29 mouse cellular contexts compared by ENCODE assay signal in the genomic region with DNA sequence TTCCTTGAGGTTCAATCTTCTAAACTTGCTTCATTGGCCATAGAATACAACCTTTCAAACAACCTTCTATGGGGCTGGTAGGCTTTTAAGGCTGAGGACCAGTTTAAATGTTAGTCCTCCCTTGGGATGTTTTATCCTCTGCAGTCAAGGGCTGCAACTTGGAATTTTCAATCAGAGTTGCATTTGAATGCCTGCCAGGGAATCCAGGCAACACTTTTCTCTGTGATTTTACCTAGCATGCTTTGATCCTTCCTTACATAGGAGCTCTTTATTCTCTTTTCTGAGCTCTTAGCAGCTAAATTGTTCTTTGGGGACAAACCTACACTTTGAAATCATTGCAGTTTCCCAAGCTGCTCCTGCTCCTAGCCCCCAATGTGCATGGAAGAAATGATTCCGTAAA.
DNase-seq lines count a peak whose midpoint lies in the region; ATAC-seq and TF ChIP-seq lines count a peak whose summit lies in the region.
"Had no signal": no experiment of that assay in that cellular context is flagged by ENCODE, and none has a peak within 500 bp of the region (broad histone marks: within the 10 kb centered on the region; RNA-seq: fewer than 3 reads in every experiment).

No protein-coding gene starts in this region.

- H3K36me3 ChIP-seq in forebrain, embryonic 11.5 days (ENCODE audit: control insufficient read depth, insufficient read depth, low read length), result no peaks in the 10 kb centered on the region
- no peaks in the 10 kb centered on the region for H3K36me3 ChIP-seq in forebrain, embryonic 13.5 days (ENCODE audit: poor library complexity, severe bottlenecking)
- H3K36me3 ChIP-seq in limb, embryonic 12.5 days, result no peaks in the 10 kb centered on the region
- H3K36me3 ChIP-seq in limb, embryonic 10.5 days, result no peaks in the 10 kb centered on the region
- no peaks in the 10 kb centered on the region for H3K36me3 ChIP-seq in limb, embryonic 14.5 days (ENCODE audit: control insufficient read depth, insufficient read depth, low read length)
- H3K36me3 ChIP-seq: G1E; hindbrain, embryonic 15.5 days; liver, embryonic 15.5 days; midbrain, embryonic 12.5 days had no signal

- no peak overlapping the region for H3K4me2 ChIP-seq in forebrain, embryonic 11.5 days (ENCODE audit: low read depth, low read length, severe bottlenecking)
- no peak overlapping the region for H3K4me2 ChIP-seq in forebrain, embryonic 13.5 days
- H3K4me2 ChIP-seq in limb, embryonic 12.5 days, result no peak overlapping the region
- 0 out of 2 replicates have a peak overlapping the region, but pooled peaks have one; percentile 5 for H3K4me2 ChIP-seq in limb, embryonic 14.5 days (replicated peaks; ENCODE audit: low read depth, low read length, severe bottlenecking)
- H3K4me2 ChIP-seq: heart, embryonic 11.5 days; hindbrain, embryonic 15.5 days; liver, embryonic 15.5 days; midbrain, embryonic 12.5 days had no signal

- WGBS in forebrain, embryonic 11.5 days, result 84% methylated on average over 1 of the region's 1 CpGs
- 76% methylated on average over 1 of the region's 1 CpGs for WGBS in forebrain, embryonic 13.5 days
- WGBS in limb, embryonic 12.5 days, result 54% methylated on average over 1 of the region's 1 CpGs
- 91% methylated on average over 1 of the region's 1 CpGs for WGBS in limb, embryonic 10.5 days
- WGBS in limb, embryonic 14.5 days, result 59% methylated on average over 1 of the region's 1 CpGs

- no peaks in the 10 kb centered on the region for H3K4me1 ChIP-seq in forebrain, embryonic 11.5 days (replicated peaks; ENCODE audit: control insufficient read depth, insufficient read depth, low read length)
- peaks cover 6% of the 10 kb centered on the region; the same call in 1 of the 2 replicates for H3K4me1 ChIP-seq in forebrain, embryonic 13.5 days
- peaks cover 27% of the 10 kb centered on the region for H3K4me1 ChIP-seq in limb, embryonic 12.5 days (replicated peaks)
- H3K4me1 ChIP-seq in limb, embryonic 10.5 days, result peaks cover 33% of the 10 kb centered on the region
- H3K4me1 ChIP-seq in limb, embryonic 14.5 days (ENCODE audit: control insufficient read depth, insufficient read depth, low read length), result peaks cover 25% of the 10 kb centered on the region
- H3K4me1 ChIP-seq: liver, embryonic 15.5 days had no signal

- no peak for ATAC-seq in forebrain, embryonic 11.5 days (replicated peaks; ENCODE audit: low FRiP score)
- no peak for ATAC-seq in forebrain, embryonic 13.5 days
- no peak for ATAC-seq in limb, embryonic 12.5 days (ENCODE audit: insufficient number of reproducible peaks, insufficient read depth, low FRiP score, low TSS enrichment, low read depth)
- no peak for ATAC-seq in limb, embryonic 14.5 days (ENCODE audit: low FRiP score, low read depth)

- H3K9ac ChIP-seq in forebrain, embryonic 11.5 days (ENCODE audit: low read length), result no peak overlapping the region
- H3K9ac ChIP-seq in forebrain, embryonic 13.5 days, result no peak overlapping the region
- no peak overlapping the region for H3K9ac ChIP-seq in limb, embryonic 12.5 days (replicated peaks)
- no peak overlapping the region for H3K9ac ChIP-seq in limb, embryonic 14.5 days (ENCODE audit: low read depth, low read length, severe bottlenecking)
- H3K9ac ChIP-seq: hindbrain, embryonic 15.5 days; liver, embryonic 15.5 days; midbrain, embryonic 12.5 days had no signal

- DNase-seq in forebrain, embryonic 11.5 days (ENCODE audit: low spot score), result no peak
- DNase-seq in limb, embryonic 10.5 days (ENCODE audit: low spot score), result no peak
- DNase-seq in brain, adult 2 months (ENCODE audit: low read depth, low spot score), result peak; percentile 24
- peak; percentile 44 for DNase-seq in limb, embryonic 14.5 days (ENCODE audit: low spot score)
- DNase-seq in kidney, adult 8-10 months, result no peak
- DNase-seq: adrenal gland, adult 8-10 months; cerebellum, adult 11 months; cerebellum, adult 9-11 months; gastrocnemius, postnatal 25 days; heart, adult 11 months; heart, postnatal 36 days; kidney, adult 18-20 months; kidney, postnatal 36 days; lung, postnatal 36 days; right cerebral cortex, adult 18-20 months; spleen, adult 18-20 months; thymus, adult 18-20 months; thymus, postnatal 25 days had no signal

- no peak for TF ChIP-seq POLR2A in limb, embryonic 14.5 days (IDR thresholded peaks at IDR 0.05; ENCODE audit: borderline replicate concordance, extremely low read depth, insufficient read depth, insufficient read length)

- no peaks in the 10 kb centered on the region for H3K27me3 ChIP-seq in forebrain, embryonic 11.5 days (ENCODE audit: control insufficient read depth, insufficient read depth, low read length)
- H3K27me3 ChIP-seq in forebrain, embryonic 13.5 days, result no peaks in the 10 kb centered on the region
- H3K27me3 ChIP-seq in limb, embryonic 12.5 days, result no peaks in the 10 kb centered on the region
- H3K27me3 ChIP-seq in limb, embryonic 10.5 days (ENCODE audit: low read depth, poor library complexity, severe bottlenecking), result no peaks in the 10 kb centered on the region
- H3K27me3 ChIP-seq in limb, embryonic 14.5 days (ENCODE audit: control insufficient read depth, insufficient read depth, low read length), result no peaks in the 10 kb centered on the region
- H3K27me3 ChIP-seq: hindbrain, embryonic 15.5 days; liver, embryonic 15.5 days; midbrain, embryonic 12.5 days had no signal

- no peak overlapping the region for H3K4me3 ChIP-seq in forebrain, embryonic 11.5 days (ENCODE audit: low read depth, low read length)
- no peak overlapping the region for H3K4me3 ChIP-seq in forebrain, embryonic 13.5 days
- H3K4me3 ChIP-seq in limb, embryonic 12.5 days (replicated peaks), result no peak overlapping the region
- no peak overlapping the region for H3K4me3 ChIP-seq in limb, embryonic 10.5 days
- no peak overlapping the region for H3K4me3 ChIP-seq in limb, embryonic 14.5 days (replicated peaks; ENCODE audit: low read length)
- H3K4me3 ChIP-seq: erythroblast, embryonic 14.5 days; hindbrain, embryonic 15.5 days; layer of hippocampus, adult 2 months; left cerebral cortex, adult 2 months; liver, embryonic 15.5 days; midbrain, embryonic 12.5 days had no signal

- H3K27ac ChIP-seq in forebrain, embryonic 11.5 days (ENCODE audit: low read depth, low read length), result peak overlapping the region; percentile 2; the same call in 1 of the 2 replicates
- H3K27ac ChIP-seq in forebrain, embryonic 13.5 days, result no peak overlapping the region
- H3K27ac ChIP-seq in limb, embryonic 12.5 days, result peak overlapping the region; percentile 64; the same call in 1 of the 2 replicates
- no peak overlapping the region for H3K27ac ChIP-seq in limb, embryonic 10.5 days
- no peak overlapping the region for H3K27ac ChIP-seq in limb, embryonic 14.5 days (replicated peaks; ENCODE audit: low read depth, low read length)
- H3K27ac ChIP-seq: hindbrain, embryonic 15.5 days; left cerebral cortex, adult 2 months; liver, embryonic 15.5 days; midbrain, embryonic 12.5 days; stomach, postnatal 0 days had no signal

- no peaks in the 10 kb centered on the region for H3K9me3 ChIP-seq in forebrain, embryonic 11.5 days (ENCODE audit: control insufficient read depth, low read length)
- no peaks in the 10 kb centered on the region for H3K9me3 ChIP-seq in forebrain, embryonic 13.5 days (replicated peaks)
- no peaks in the 10 kb centered on the region for H3K9me3 ChIP-seq in limb, embryonic 12.5 days
- no peaks in the 10 kb centered on the region for H3K9me3 ChIP-seq in limb, embryonic 10.5 days (replicated peaks)
- no peaks in the 10 kb centered on the region for H3K9me3 ChIP-seq in limb, embryonic 14.5 days (ENCODE audit: control insufficient read depth, low read length)
- H3K9me3 ChIP-seq: G1E; hindbrain, embryonic 15.5 days; liver, embryonic 15.5 days; midbrain, embryonic 12.5 days had no signal

Comparison
In these comparisons a context has a peak if more than half of its experiments do, and no peak if none do; other contexts are left out.
1. DNase-seq: peak in brain, adult 2 months (single experiment) and limb, embryonic 14.5 days (single experiment); none in forebrain, embryonic 11.5 days (single experiment), limb, embryonic 10.5 days (single experiment) and kidney, adult 8-10 months (0 of 2).
2. H3K27ac ChIP-seq: peak in forebrain, embryonic 11.5 days (single experiment) and limb, embryonic 12.5 days (single experiment); none in forebrain, embryonic 13.5 days (single experiment), limb, embryonic 10.5 days (single experiment) and limb, embryonic 14.5 days (single experiment).